Mouse (Mus musculus): ENCODE data around the gene Eepd1. TPM values are rescaled to one million over a fixed set of nuclear protein-coding genes. Genes with fewer than 3 reads are reported as not detected.

Gene Eepd1
- total and polyA plus RNA-seq, 3 experiments = 0.85 to 1.6 TPM; not detected in 1

DNA sequence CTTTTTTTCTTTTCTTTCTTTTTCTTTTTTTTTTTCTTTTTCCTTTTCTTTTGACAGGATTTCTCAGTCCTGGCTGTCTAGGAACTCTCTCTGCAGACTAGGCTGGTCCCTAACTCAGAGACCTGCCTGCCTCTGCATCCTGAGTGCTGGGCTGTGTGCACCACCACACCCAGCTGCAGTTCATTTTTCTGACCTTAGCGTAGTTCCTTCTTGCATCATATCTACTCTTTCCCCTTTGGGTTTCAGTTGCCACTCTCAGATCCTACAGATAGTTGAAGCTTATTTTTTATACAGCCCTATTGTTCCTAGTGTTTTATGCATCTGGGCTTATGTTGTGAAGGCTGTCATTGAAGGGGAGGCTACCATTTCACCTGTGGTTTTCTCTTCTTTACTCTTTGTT lies 79.8 kb downstream of the Eepd1 start:
- Histone ChIP-seq H3K9me3 (replicated peaks; ENCODE audit: insufficient read depth, low read length) (no peaks in the 10 kb centered on the region), H3K9ac (ENCODE audit: control insufficient read depth, low read depth, low read length, poor library complexity, severe bottlenecking) (no peak overlapping the region), H3K4me1 (ENCODE audit: control insufficient read depth in 1 of 2, insufficient read depth in 2 of 2, low read length in 2 of 2) (peaks cover 2 to 5% of the 10 kb centered on the region in 2 experiments; a peak in 3 of 4 replicates), H3K4me3 (ENCODE audit: control insufficient read depth in 1 of 2, insufficient read depth in 1 of 2, low read depth in 2 of 2, low read length in 2 of 2) (no peak overlapping the region), H3K36me3 (ENCODE audit: control insufficient read depth in 1 of 2, insufficient read depth in 2 of 2, low read length in 2 of 2) (peaks cover 0 to 2% of the 10 kb centered on the region in 2 experiments; a peak in 1 of 4 replicates), H3K27ac (ENCODE audit: control insufficient read depth, low read depth, low read length) (no peak overlapping the region), H3K27me3 (ENCODE audit: control insufficient read depth in 1 of 2, insufficient read depth in 2 of 2, low read length in 2 of 2) (no peaks in the 10 kb centered on the region), H3K79me2 (ENCODE audit: control insufficient read depth, insufficient read depth, low read length, poor library complexity) (no peaks in the 10 kb centered on the region)
- TF ChIP-seq MAZ (IDR thresholded peaks at IDR 0.05; ENCODE audit: low read depth, low read length) = no peak
- no peak for DNase-seq (ENCODE audit: low read depth, low spot score)

DNA sequence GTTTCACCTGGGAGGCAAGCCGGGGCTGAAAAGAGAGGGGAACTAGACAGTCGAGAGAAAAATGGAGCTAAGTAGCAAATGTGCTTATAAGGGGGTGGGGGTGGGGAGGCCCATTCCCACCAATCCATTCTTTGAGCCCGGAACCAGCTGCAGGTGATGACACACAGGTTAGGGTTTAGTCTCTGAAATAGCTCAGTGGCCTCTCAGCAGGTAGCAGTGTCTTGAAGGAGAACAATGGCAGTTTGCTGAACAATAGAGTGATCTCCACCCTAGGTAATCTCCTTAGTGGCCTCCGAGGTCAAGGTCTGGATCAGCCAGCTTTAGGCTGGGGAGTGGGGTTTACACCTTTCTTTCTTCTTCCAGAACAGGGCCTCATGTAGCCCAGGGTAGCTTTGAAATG lies 82.5 kb downstream of the Eepd1 start:
- Histone ChIP-seq H3K27me3 (ENCODE audit: control insufficient read depth in 1 of 2, insufficient read depth in 2 of 2, low read length in 2 of 2) (no peaks in the 10 kb centered on the region), H3K9me3 (replicated peaks; ENCODE audit: insufficient read depth, low read length) (no peaks in the 10 kb centered on the region), H3K4me3 (ENCODE audit: control insufficient read depth in 1 of 2, insufficient read depth in 1 of 2, low read depth in 2 of 2, low read length in 2 of 2) (no peak overlapping the region), H3K4me1 (ENCODE audit: control insufficient read depth in 1 of 2, insufficient read depth in 2 of 2, low read length in 2 of 2) (0 out of 4 replicates have a peak, but pooled peaks cover 0 to 1% of the 10 kb centered on the region in 2 experiments), H3K79me2 (ENCODE audit: control insufficient read depth, insufficient read depth, low read length, poor library complexity) (no peaks in the 10 kb centered on the region), H3K9ac (ENCODE audit: control insufficient read depth, low read depth, low read length, poor library complexity, severe bottlenecking) (no peak overlapping the region), H3K27ac (ENCODE audit: control insufficient read depth, low read depth, low read length) (no peak overlapping the region), H3K36me3 (ENCODE audit: control insufficient read depth in 1 of 2, insufficient read depth in 2 of 2, low read length in 2 of 2) (no peaks in the 10 kb centered on the region)
- TF ChIP-seq USF1 (IDR thresholded peaks at IDR 0.05; ENCODE audit: low read depth, low read length) (no peak), CHD1 (IDR thresholded peaks at IDR 0.05; ENCODE audit: low read depth, low read length) (no peak), MAZ (IDR thresholded peaks at IDR 0.05; ENCODE audit: low read depth, low read length) (no peak), POLR2A (IDR thresholded peaks at IDR 0.05; ENCODE audit: control insufficient read depth in 1 of 2, insufficient read depth in 1 of 2, low read depth in 1 of 2, low read length in 2 of 2, poor library complexity in 1 of 2) (no peak), ZKSCAN1 (IDR thresholded peaks at IDR 0.05; ENCODE audit: low read depth, low read length) (no peak), NRF1 (IDR thresholded peaks at IDR 0.05; ENCODE audit: insufficient read depth, low read depth, low read length, poor library complexity, severe bottlenecking) (no peak), E2F4 (IDR thresholded peaks at IDR 0.05; ENCODE audit: borderline replicate concordance, low read depth, low read length) (no peak), TAL1 (IDR thresholded peaks at IDR 0.05; ENCODE audit: low read length) (no peak), ELF1 (IDR thresholded peaks at IDR 0.05; ENCODE audit: low read depth, low read length) (no peak), RCOR1 (IDR thresholded peaks at IDR 0.05; ENCODE audit: low read depth, low read length) (no peak), MAX (IDR thresholded peaks at IDR 0.05; ENCODE audit: low read length) (no peak), TCF12 (IDR thresholded peaks at IDR 0.05; ENCODE audit: low read depth, low read length) (no peak), ZC3H11A (IDR thresholded peaks at IDR 0.05; ENCODE audit: low read depth, low read length) (no peak)
- no peak for DNase-seq (ENCODE audit: low read depth, low spot score)

DNA sequence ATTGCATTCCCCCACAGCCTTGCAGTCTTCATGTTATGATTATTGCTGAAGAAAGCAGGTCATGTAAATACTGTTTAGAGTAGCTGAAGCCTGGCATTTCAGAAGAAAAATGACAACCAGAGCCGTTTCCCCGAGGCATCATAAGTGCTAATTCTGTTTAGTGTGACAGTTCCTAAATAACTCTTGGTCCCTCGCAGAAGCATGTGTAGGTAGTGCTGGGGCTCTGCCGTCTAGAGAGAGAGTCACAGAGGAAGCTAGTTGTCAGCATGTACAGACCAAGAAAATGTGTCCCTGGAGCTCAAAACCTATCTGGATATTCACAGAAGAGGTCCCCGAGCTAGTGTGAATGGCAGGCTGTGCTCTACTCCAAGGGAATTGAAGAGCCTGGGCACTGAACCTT lies 85.7 kb downstream of the Eepd1 start:
- TF ChIP-seq TCF12 (IDR thresholded peaks at IDR 0.05; ENCODE audit: low read depth, low read length) (no peak), NRF1 (IDR thresholded peaks at IDR 0.05; ENCODE audit: insufficient read depth, low read depth, low read length, poor library complexity, severe bottlenecking) (no peak), GATA1 (IDR thresholded peaks at IDR 0.05; ENCODE audit: low read depth, low read length) (no peak), BHLHE40 (IDR thresholded peaks at IDR 0.05; ENCODE audit: borderline replicate concordance, low read depth, low read length) (no peak), RAD21 (IDR thresholded peaks at IDR 0.05; ENCODE audit: low read depth, low read length) (no peak), ZC3H11A (IDR thresholded peaks at IDR 0.05; ENCODE audit: low read depth, low read length) (no peak), E2F4 (IDR thresholded peaks at IDR 0.05; ENCODE audit: borderline replicate concordance, low read depth, low read length) (no peak), MYB (IDR thresholded peaks at IDR 0.05; ENCODE audit: low read depth, low read length) (no peak), CHD1 (IDR thresholded peaks at IDR 0.05; ENCODE audit: low read depth, low read length) (no peak), CTCF (IDR thresholded peaks at IDR 0.05 in 2 of 3, conservative IDR thresholded peaks at IDR 0.05 in 1 of 3; ENCODE audit: control insufficient read depth in 1 of 3, insufficient read depth in 1 of 3, low read depth in 2 of 3, low read length in 3 of 3, poor library complexity in 1 of 3, severe bottlenecking in 1 of 3) (no peak), SMC3 (IDR thresholded peaks at IDR 0.05; ENCODE audit: low read depth, low read length) (no peak), JUND (IDR thresholded peaks at IDR 0.05; ENCODE audit: low read depth, low read length) (no peak), RCOR1 (IDR thresholded peaks at IDR 0.05; ENCODE audit: low read depth, low read length) (no peak), TAL1 (IDR thresholded peaks at IDR 0.05; ENCODE audit: low read length) (no peak)

More for the DNA sequence above, 85.7 kb downstream of the Eepd1 start:
- Histone ChIP-seq H3K4me3 (ENCODE audit: control insufficient read depth in 1 of 2, insufficient read depth in 1 of 2, low read depth in 2 of 2, low read length in 2 of 2) (no peak overlapping the region), H3K9me3 (replicated peaks; ENCODE audit: insufficient read depth, low read length) (no peaks in the 10 kb centered on the region), H3K9ac (ENCODE audit: control insufficient read depth, low read depth, low read length, poor library complexity, severe bottlenecking) (no peak overlapping the region), H3K4me1 (ENCODE audit: control insufficient read depth in 1 of 2, insufficient read depth in 2 of 2, low read length in 2 of 2) (no peaks in the 10 kb centered on the region), H3K27ac (ENCODE audit: control insufficient read depth, low read depth, low read length) (no peak overlapping the region), H3K79me2 (ENCODE audit: control insufficient read depth, insufficient read depth, low read length, poor library complexity) (no peaks in the 10 kb centered on the region), H3K36me3 (ENCODE audit: control insufficient read depth in 1 of 2, insufficient read depth in 2 of 2, low read length in 2 of 2) (no peaks in the 10 kb centered on the region), H3K27me3 (ENCODE audit: control insufficient read depth in 1 of 2, insufficient read depth in 2 of 2, low read length in 2 of 2) (no peaks in the 10 kb centered on the region)
- DNase-seq (ENCODE audit: low read depth, low spot score) = no peak
